Mouse (Mus musculus): ENCODE measurements around the gene Slc23a3. TPM values are rescaled to one million over a fixed set of nuclear protein-coding genes. Genes with fewer than 3 reads are reported as not detected.
A peak's percentile ranks its signal among the peaks of the same experiment; 100 is the strongest.

The Slc23a3 gene
- polyA plus RNA-seq, 1 experiment, result 0.08 TPM

GRCm38 (mm10) chr1:75141486-75142190 lies 7.9 kb upstream of the Slc23a3 start:
- TF ChIP-seq POLR2A (IDR thresholded peaks at IDR 0.05; ENCODE audit: insufficient read length, low read depth) (peak; percentile 90), MYOD1 (IDR thresholded peaks at IDR 0.05; ENCODE audit: control insufficient read depth in 1 of 3, insufficient read length in 2 of 3, low read depth in 2 of 3) (peak in 1 of 3 experiments; percentile 19), SRF (IDR thresholded peaks at IDR 0.05; ENCODE audit: control insufficient read depth, insufficient read length, low read depth) (peak; percentile 6), POLR2AphosphoS2 (IDR thresholded peaks at IDR 0.05; ENCODE audit: insufficient read length, low read depth) (peak; percentile 76), TCF12 (IDR thresholded peaks at IDR 0.05; ENCODE audit: insufficient read depth, poor library complexity, severe bottlenecking) (no peak), E2F4 (IDR thresholded peaks at IDR 0.05; ENCODE audit: insufficient read depth) (no peak), REST (IDR thresholded peaks at IDR 0.05; ENCODE audit: insufficient read depth, insufficient read length) (no peak), MAX (IDR thresholded peaks at IDR 0.05; ENCODE audit: low read depth) (no peak), MYOG (IDR thresholded peaks at IDR 0.05; ENCODE audit: control insufficient read depth in 1 of 3, insufficient read depth in 1 of 3, insufficient read length in 2 of 3, low read depth in 2 of 3) (peak in 1 of 3 experiments; percentile 38), TCF3 (IDR thresholded peaks at IDR 0.05; ENCODE audit: insufficient read length, low read depth) (no peak), CEBPB (IDR thresholded peaks at IDR 0.05; ENCODE audit: insufficient read depth, poor library complexity, severe bottlenecking) (no peak), USF1 (IDR thresholded peaks at IDR 0.05; ENCODE audit: low read depth) (no peak)
- peaks cover 22% of the 10 kb centered on the region for H3K36me3 ChIP-seq (ENCODE audit: control insufficient read depth, insufficient read depth)
- H3K4me3 ChIP-seq, result peak overlapping the region; percentile 75

GRCm38 (mm10) chr1:75140601-75141190 lies 7.0 kb upstream of the Slc23a3 start:
- peak; percentile 23 for TF ChIP-seq POLR2A (IDR thresholded peaks at IDR 0.05; ENCODE audit: insufficient read length, low read depth)
- TF ChIP-seq TCF12 (IDR thresholded peaks at IDR 0.05; ENCODE audit: insufficient read depth, poor library complexity, severe bottlenecking), result no peak
- Histone ChIP-seq H3ac (ENCODE audit: control insufficient read depth, insufficient read length) (peak overlapping the region; percentile 68), H3K4me3 (peak overlapping the region; percentile 75), H3K36me3 (ENCODE audit: control insufficient read depth, insufficient read depth) (peaks cover 22% of the 10 kb centered on the region), H3K27me3 (ENCODE audit: control insufficient read depth, insufficient read depth, insufficient read length) (no peaks in the 10 kb centered on the region), H3K4me2 (ENCODE audit: low read depth) (peak overlapping the region; percentile 88), H3K79me2 (ENCODE audit: control insufficient read depth, insufficient read depth) (peaks cover 5% of the 10 kb centered on the region)

More at GRCm38 (mm10) chr1:75141486-75142190, 7.9 kb upstream of the Slc23a3 start:
- peak overlapping the region; percentile 88 for H3K4me2 ChIP-seq (ENCODE audit: low read depth)
- peaks cover 5% of the 10 kb centered on the region for H3K79me2 ChIP-seq (ENCODE audit: control insufficient read depth, insufficient read depth)
- H3K27me3 ChIP-seq (ENCODE audit: control insufficient read depth, insufficient read depth, insufficient read length), result no peaks in the 10 kb centered on the region
- peak overlapping the region; percentile 68 for H3ac ChIP-seq (ENCODE audit: control insufficient read depth, insufficient read length)

- no peaks in the 10 kb centered on the region for H3K27me3 ChIP-seq (ENCODE audit: control insufficient read depth, insufficient read depth, insufficient read length)
- no peaks in the 10 kb centered on the region for H3K79me2 ChIP-seq (ENCODE audit: control insufficient read depth, insufficient read depth)
- no peak overlapping the region for H3K4me3 ChIP-seq
- no peak overlapping the region for H3ac ChIP-seq (ENCODE audit: control insufficient read depth, insufficient read length)
- TF ChIP-seq POLR2AphosphoS2 (IDR thresholded peaks at IDR 0.05; ENCODE audit: insufficient read length, low read depth), result no peak
- TF ChIP-seq CEBPB (IDR thresholded peaks at IDR 0.05; ENCODE audit: insufficient read depth, poor library complexity, severe bottlenecking), result no peak
- TF ChIP-seq POLR2A (IDR thresholded peaks at IDR 0.05; ENCODE audit: insufficient read length, low read depth), result no peak
- TF ChIP-seq E2F4 (IDR thresholded peaks at IDR 0.05; ENCODE audit: insufficient read depth), result no peak
- TF ChIP-seq REST (IDR thresholded peaks at IDR 0.05; ENCODE audit: insufficient read depth, insufficient read length), result no peak
- TF ChIP-seq USF1 (IDR thresholded peaks at IDR 0.05; ENCODE audit: low read depth), result no peak
- TF ChIP-seq TCF12 (IDR thresholded peaks at IDR 0.05; ENCODE audit: insufficient read depth, poor library complexity, severe bottlenecking), result no peak
- no peak for TF ChIP-seq TCF3 (IDR thresholded peaks at IDR 0.05; ENCODE audit: insufficient read length, low read depth)
- no peak for TF ChIP-seq MAX (IDR thresholded peaks at IDR 0.05; ENCODE audit: low read depth)
- TF ChIP-seq MYOG (IDR thresholded peaks at IDR 0.05; ENCODE audit: control insufficient read depth in 1 of 3, insufficient read depth in 1 of 3, insufficient read length in 2 of 3, low read depth in 2 of 3), result no peak
- no peak for TF ChIP-seq SRF (IDR thresholded peaks at IDR 0.05; ENCODE audit: control insufficient read depth, insufficient read length, low read depth)
- no peak for TF ChIP-seq MYOD1 (IDR thresholded peaks at IDR 0.05; ENCODE audit: control insufficient read depth in 1 of 3, insufficient read length in 2 of 3, low read depth in 2 of 3)
- peaks cover 22% of the 10 kb centered on the region for H3K36me3 ChIP-seq (ENCODE audit: control insufficient read depth, insufficient read depth)
- H3K4me2 ChIP-seq (ENCODE audit: low read depth), result no peak overlapping the region
Measured at GRCm38 (mm10) chr1:75138448-75138847, 4.8 kb upstream of the Slc23a3 start.

DNA sequence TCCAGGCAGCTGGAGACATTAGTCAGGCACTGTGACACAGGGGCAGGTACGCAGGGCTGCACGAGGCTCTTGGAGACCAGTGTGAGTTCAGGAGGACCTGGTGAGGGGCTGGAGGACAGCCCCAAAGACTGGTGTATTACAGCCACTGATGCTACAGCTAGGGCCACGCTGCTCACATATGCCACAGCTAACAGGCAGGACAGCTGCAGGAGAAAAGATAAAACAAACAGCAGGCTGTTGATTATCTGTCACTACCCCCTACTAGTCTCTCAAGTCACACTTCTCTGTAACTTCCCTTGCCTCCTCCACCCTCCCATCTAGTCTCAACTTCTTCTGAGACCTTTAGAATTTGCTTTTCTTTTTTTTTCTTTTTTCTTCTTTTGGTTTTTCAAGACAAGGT lies 3.0 kb upstream of the Slc23a3 start:
- Histone ChIP-seq H3ac (ENCODE audit: control insufficient read depth, insufficient read length) (no peak overlapping the region), H3K36me3 (ENCODE audit: control insufficient read depth, insufficient read depth) (peaks cover 22% of the 10 kb centered on the region), H3K79me2 (ENCODE audit: control insufficient read depth, insufficient read depth) (no peaks in the 10 kb centered on the region), H3K27me3 (ENCODE audit: control insufficient read depth, insufficient read depth, insufficient read length) (no peaks in the 10 kb centered on the region), H3K4me3 (no peak overlapping the region), H3K4me2 (ENCODE audit: low read depth) (no peak overlapping the region)
- TF ChIP-seq MYOD1 (IDR thresholded peaks at IDR 0.05; ENCODE audit: control insufficient read depth in 1 of 3, insufficient read length in 2 of 3, low read depth in 2 of 3) (no peak), MAX (IDR thresholded peaks at IDR 0.05; ENCODE audit: low read depth) (no peak), TCF12 (IDR thresholded peaks at IDR 0.05; ENCODE audit: insufficient read depth, poor library complexity, severe bottlenecking) (no peak), CEBPB (IDR thresholded peaks at IDR 0.05; ENCODE audit: insufficient read depth, poor library complexity, severe bottlenecking) (no peak), POLR2AphosphoS2 (IDR thresholded peaks at IDR 0.05; ENCODE audit: insufficient read length, low read depth) (no peak), E2F4 (IDR thresholded peaks at IDR 0.05; ENCODE audit: insufficient read depth) (no peak), TCF3 (IDR thresholded peaks at IDR 0.05; ENCODE audit: insufficient read length, low read depth) (no peak), REST (IDR thresholded peaks at IDR 0.05; ENCODE audit: insufficient read depth, insufficient read length) (no peak)
